Comparison of ENCODE assay signal across 37 mouse cellular contexts in genomic region chr17:45073348-45073634, GRCm38 (mm10).
DNase-seq lines count a peak whose midpoint lies in the region; ATAC-seq lines count a peak whose summit lies in the region.
"Had no signal": no experiment of that assay in that cellular context is flagged by ENCODE, and none has a peak within 500 bp of the region (broad histone marks: within the 10 kb centered on the region; RNA-seq: fewer than 3 reads in every experiment).

No protein-coding gene starts in this region.

- H3K9me3 ChIP-seq in forebrain, embryonic 13.5 days (replicated peaks) = no peaks in the 10 kb centered on the region
- no peaks in the 10 kb centered on the region for H3K9me3 ChIP-seq in forebrain, embryonic 11.5 days (ENCODE audit: control insufficient read depth, low read length)
- no peaks in the 10 kb centered on the region for H3K9me3 ChIP-seq in limb, embryonic 12.5 days
- no peaks in the 10 kb centered on the region for H3K9me3 ChIP-seq in limb, embryonic 10.5 days (replicated peaks)
- no peaks in the 10 kb centered on the region for H3K9me3 ChIP-seq in forebrain, embryonic 16.5 days (ENCODE audit: control insufficient read depth, low read length)
- H3K9me3 ChIP-seq: G1E; heart, embryonic 13.5 days; intestine, embryonic 15.5 days; limb, embryonic 13.5 days; liver, embryonic 13.5 days; megakaryocyte, embryonic 14.5 days; midbrain, embryonic 12.5 days; neural tube, embryonic 12.5 days had no signal

- 0 out of 2 replicates have a peak, but pooled peaks have one; percentile 27 for ATAC-seq in forebrain, embryonic 13.5 days
- no peak for ATAC-seq in forebrain, embryonic 11.5 days (replicated peaks; ENCODE audit: low FRiP score)
- ATAC-seq in limb, embryonic 12.5 days (ENCODE audit: insufficient number of reproducible peaks, insufficient read depth, low FRiP score, low TSS enrichment, low read depth) = no peak
- ATAC-seq in forebrain, embryonic 16.5 days = peak; percentile 76
- ATAC-seq: hindbrain, embryonic 16.5 days; intestine, embryonic 15.5 days; lung, postnatal 0 days; Patski had no signal

- H3K4me1 ChIP-seq in forebrain, embryonic 13.5 days = peaks cover 6% of the 10 kb centered on the region; the same call in 1 of the 2 replicates
- no peaks in the 10 kb centered on the region for H3K4me1 ChIP-seq in forebrain, embryonic 11.5 days (replicated peaks; ENCODE audit: control insufficient read depth, insufficient read depth, low read length)
- peaks cover 25% of the 10 kb centered on the region for H3K4me1 ChIP-seq in limb, embryonic 12.5 days (replicated peaks)
- peaks cover 24% of the 10 kb centered on the region for H3K4me1 ChIP-seq in limb, embryonic 10.5 days
- peaks cover 6% of the 10 kb centered on the region for H3K4me1 ChIP-seq in forebrain, embryonic 16.5 days (replicated peaks; ENCODE audit: control insufficient read depth, insufficient read depth, low read length)
- H3K4me1 ChIP-seq: heart, embryonic 13.5 days; intestine, embryonic 15.5 days; liver, embryonic 13.5 days; megakaryocyte, embryonic 14.5 days had no signal

- H3K4me2 ChIP-seq in forebrain, embryonic 13.5 days = no peak overlapping the region
- H3K4me2 ChIP-seq in forebrain, embryonic 11.5 days (ENCODE audit: low read depth, low read length, severe bottlenecking) = no peak overlapping the region
- no peak overlapping the region for H3K4me2 ChIP-seq in limb, embryonic 12.5 days
- H3K4me2 ChIP-seq in forebrain, embryonic 16.5 days (ENCODE audit: low read length) = no peak overlapping the region
- H3K4me2 ChIP-seq: heart, embryonic 13.5 days; intestine, embryonic 15.5 days; limb, embryonic 13.5 days; liver, embryonic 13.5 days; midbrain, embryonic 12.5 days; neural tube, embryonic 12.5 days had no signal

- no peak for DNase-seq in forebrain, embryonic 11.5 days (ENCODE audit: low spot score)
- no peak for DNase-seq in limb, embryonic 10.5 days (ENCODE audit: low spot score)
- DNase-seq in heart, postnatal 4 days = no peak
- DNase-seq in gastrocnemius, postnatal 10 days = no peak
- DNase-seq in kidney, adult 11 months = no peak
- DNase-seq: adrenal gland, postnatal 25 days; cerebellum, adult 11-12 months; cerebellum, adult 9-11 months; gastrocnemius, postnatal 25 days; heart, adult 2 months; heart, postnatal 10 days; kidney, adult 8-10 months; kidney, postnatal 4 days; liver, embryonic 13.5 days; lung, adult 18-20 months; lung, postnatal 4 days; right cerebral cortex, adult 18-20 months; right cerebral cortex, postnatal 4 days; thymus, adult 18-20 months had no signal

- no peaks in the 10 kb centered on the region for H3K36me3 ChIP-seq in forebrain, embryonic 13.5 days (ENCODE audit: poor library complexity, severe bottlenecking)
- H3K36me3 ChIP-seq in forebrain, embryonic 11.5 days (ENCODE audit: control insufficient read depth, insufficient read depth, low read length) = no peaks in the 10 kb centered on the region
- H3K36me3 ChIP-seq in limb, embryonic 12.5 days = no peaks in the 10 kb centered on the region
- no peaks in the 10 kb centered on the region for H3K36me3 ChIP-seq in limb, embryonic 10.5 days
- no peaks in the 10 kb centered on the region for H3K36me3 ChIP-seq in forebrain, embryonic 16.5 days (ENCODE audit: control insufficient read depth, insufficient read depth)
- H3K36me3 ChIP-seq: G1E; heart, embryonic 13.5 days; intestine, embryonic 15.5 days; limb, embryonic 13.5 days; liver, embryonic 13.5 days; midbrain, embryonic 12.5 days; neural tube, embryonic 12.5 days had no signal

- 81% methylated on average over 8 of the region's 8 CpGs for WGBS in forebrain, embryonic 13.5 days
- WGBS in forebrain, embryonic 11.5 days = 91% methylated on average over 8 of the region's 8 CpGs
- WGBS in limb, embryonic 12.5 days = 70% methylated on average over 8 of the region's 8 CpGs
- 95% methylated on average over 8 of the region's 8 CpGs for WGBS in limb, embryonic 10.5 days
- WGBS in forebrain, embryonic 16.5 days = 64% methylated on average over 8 of the region's 8 CpGs

- no peak overlapping the region for H3K4me3 ChIP-seq in forebrain, embryonic 13.5 days
- no peak overlapping the region for H3K4me3 ChIP-seq in forebrain, embryonic 11.5 days (ENCODE audit: low read depth, low read length)
- H3K4me3 ChIP-seq in limb, embryonic 12.5 days (replicated peaks) = no peak overlapping the region
- no peak overlapping the region for H3K4me3 ChIP-seq in limb, embryonic 10.5 days
- no peak overlapping the region for H3K4me3 ChIP-seq in forebrain, embryonic 16.5 days (replicated peaks; ENCODE audit: low read length)
- H3K4me3 ChIP-seq: erythroblast, embryonic 14.5 days; heart, adult 2 months; heart, embryonic 13.5 days; intestine, embryonic 15.5 days; limb, embryonic 13.5 days; liver, embryonic 13.5 days; megakaryocyte, embryonic 14.5 days; midbrain, embryonic 12.5 days; myocyte; neural tube, embryonic 12.5 days had no signal

- no peak overlapping the region for H3K27ac ChIP-seq in forebrain, embryonic 13.5 days
- H3K27ac ChIP-seq in forebrain, embryonic 11.5 days (ENCODE audit: low read depth, low read length) = no peak overlapping the region
- H3K27ac ChIP-seq in limb, embryonic 12.5 days = 0 out of 2 replicates have a peak overlapping the region, but pooled peaks have one; percentile 23
- H3K27ac ChIP-seq in limb, embryonic 10.5 days = no peak overlapping the region
- no peak overlapping the region for H3K27ac ChIP-seq in forebrain, embryonic 16.5 days (ENCODE audit: low read length)
- H3K27ac ChIP-seq: heart, adult 2 months; heart, embryonic 13.5 days; intestine, embryonic 15.5 days; kidney, postnatal 0 days; liver, embryonic 13.5 days; midbrain, embryonic 12.5 days; neural tube, embryonic 12.5 days; stomach, postnatal 0 days had no signal

- H3K9ac ChIP-seq in forebrain, embryonic 13.5 days = no peak overlapping the region
- H3K9ac ChIP-seq in forebrain, embryonic 11.5 days (ENCODE audit: low read length) = no peak overlapping the region
- H3K9ac ChIP-seq in limb, embryonic 12.5 days (replicated peaks) = no peak overlapping the region
- no peak overlapping the region for H3K9ac ChIP-seq in forebrain, embryonic 16.5 days (replicated peaks; ENCODE audit: low read depth, low read length)
- H3K9ac ChIP-seq: heart, embryonic 13.5 days; intestine, embryonic 15.5 days; limb, embryonic 13.5 days; liver, embryonic 13.5 days; midbrain, embryonic 12.5 days; neural tube, embryonic 12.5 days had no signal

- H3K27me3 ChIP-seq in forebrain, embryonic 13.5 days = no peaks in the 10 kb centered on the region
- no peaks in the 10 kb centered on the region for H3K27me3 ChIP-seq in forebrain, embryonic 11.5 days (ENCODE audit: control insufficient read depth, insufficient read depth, low read length)
- peaks cover 9% of the 10 kb centered on the region; the same call in 1 of the 2 replicates for H3K27me3 ChIP-seq in limb, embryonic 12.5 days
- H3K27me3 ChIP-seq in limb, embryonic 10.5 days (ENCODE audit: low read depth, poor library complexity, severe bottlenecking) = peaks cover 26% of the 10 kb centered on the region; the same call in 1 of the 2 replicates
- H3K27me3 ChIP-seq in forebrain, embryonic 16.5 days (replicated peaks; ENCODE audit: control insufficient read depth, insufficient read depth, low read length) = no peaks in the 10 kb centered on the region
- H3K27me3 ChIP-seq: CH12.LX; heart, embryonic 13.5 days; intestine, embryonic 15.5 days; liver, embryonic 13.5 days; midbrain, embryonic 12.5 days; neural tube, embryonic 12.5 days; Patski had no signal

Comparison
In these comparisons a context has a peak if more than half of its experiments do, and no peak if none do; other contexts are left out.
1. ATAC-seq: peak in forebrain, embryonic 13.5 days (single experiment) and forebrain, embryonic 16.5 days (single experiment); none in forebrain, embryonic 11.5 days (single experiment) and limb, embryonic 12.5 days (single experiment).